Mouse (Mus musculus): ENCODE results near the gene Iqschfp. TPM values are rescaled to one million over a fixed set of nuclear protein-coding genes. Genes with fewer than 3 reads are reported as not detected.
A peak's percentile ranks its signal among the peaks of the same experiment; 100 is the strongest.

The Iqschfp gene
- polyA plus RNA-seq, 1 experiment from 2014 or later: 5.3 TPM

DNA sequence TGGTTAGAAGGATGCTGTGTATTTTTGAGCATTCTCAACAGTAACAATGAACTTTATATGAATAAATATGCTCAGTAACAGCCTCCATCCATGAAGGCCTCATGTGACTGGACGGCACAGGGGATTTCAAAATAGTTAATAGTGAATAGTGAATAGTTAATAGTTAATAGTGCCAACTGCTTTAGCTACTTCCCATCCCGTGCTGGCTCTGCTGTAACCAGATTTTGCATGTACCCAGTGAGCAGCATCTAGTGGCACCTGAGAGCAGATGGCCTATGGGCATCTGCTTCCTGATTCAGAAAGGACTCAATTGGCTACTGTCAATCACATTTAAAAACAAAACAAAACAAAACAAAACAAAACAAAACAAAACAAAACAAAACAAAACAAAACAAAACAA, 501.5 kb downstream of the Iqschfp start:
- H3K27me3 ChIP-seq (replicated peaks; ENCODE audit: control insufficient read depth, insufficient read depth, low read length): no peaks in the 10 kb centered on the region
- H3K4me3 ChIP-seq (replicated peaks; ENCODE audit: low read length): no peak overlapping the region
- 73% methylated on average over 2 of the region's 2 CpGs for WGBS
- H3K4me2 ChIP-seq (ENCODE audit: low read length): no peak overlapping the region
- H3K4me1 ChIP-seq (replicated peaks; ENCODE audit: control insufficient read depth, insufficient read depth, low read length): no peaks in the 10 kb centered on the region
- H3K36me3 ChIP-seq (ENCODE audit: control insufficient read depth, insufficient read depth): no peaks in the 10 kb centered on the region
- no peaks in the 10 kb centered on the region for H3K9me3 ChIP-seq (ENCODE audit: control insufficient read depth, low read length)
- ATAC-seq: no peak
- H3K27ac ChIP-seq (ENCODE audit: low read length): no peak overlapping the region
- H3K9ac ChIP-seq (replicated peaks; ENCODE audit: low read depth, low read length): no peak overlapping the region

DNA sequence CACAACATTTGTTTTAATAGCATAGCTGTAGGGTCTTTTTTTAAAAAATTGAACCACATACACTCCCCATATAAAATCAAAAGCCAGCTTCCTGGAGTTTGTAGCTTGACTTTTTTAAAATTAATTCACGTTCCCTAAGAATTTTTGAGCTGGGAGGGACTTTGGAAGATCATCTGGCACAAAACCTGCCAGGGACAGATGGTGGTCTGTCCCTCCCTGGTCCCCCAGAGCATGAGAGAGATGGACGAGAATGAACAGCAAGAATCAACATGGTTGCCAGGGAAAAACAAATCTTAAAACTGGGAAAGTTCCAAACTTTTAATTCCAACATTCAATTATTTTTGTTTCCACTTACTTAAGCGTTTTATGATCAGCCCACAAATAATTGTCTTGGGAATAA, 506.7 kb downstream of the Iqschfp start:
- H3K9me3 ChIP-seq (ENCODE audit: control insufficient read depth, low read length): no peaks in the 10 kb centered on the region
- H3K4me1 ChIP-seq (replicated peaks; ENCODE audit: control insufficient read depth, insufficient read depth, low read length): peaks cover 2% of the 10 kb centered on the region
- no peak overlapping the region for H3K4me2 ChIP-seq (ENCODE audit: low read length)
- no peak overlapping the region for H3K4me3 ChIP-seq (replicated peaks; ENCODE audit: low read length)
- 69% methylated on average over 3 of the region's 3 CpGs for WGBS
- H3K27me3 ChIP-seq (replicated peaks; ENCODE audit: control insufficient read depth, insufficient read depth, low read length): no peaks in the 10 kb centered on the region
- no peaks in the 10 kb centered on the region for H3K36me3 ChIP-seq (ENCODE audit: control insufficient read depth, insufficient read depth)
- H3K9ac ChIP-seq (replicated peaks; ENCODE audit: low read depth, low read length): no peak overlapping the region
- no peak overlapping the region for H3K27ac ChIP-seq (ENCODE audit: low read length)
- no peak for ATAC-seq

DNA sequence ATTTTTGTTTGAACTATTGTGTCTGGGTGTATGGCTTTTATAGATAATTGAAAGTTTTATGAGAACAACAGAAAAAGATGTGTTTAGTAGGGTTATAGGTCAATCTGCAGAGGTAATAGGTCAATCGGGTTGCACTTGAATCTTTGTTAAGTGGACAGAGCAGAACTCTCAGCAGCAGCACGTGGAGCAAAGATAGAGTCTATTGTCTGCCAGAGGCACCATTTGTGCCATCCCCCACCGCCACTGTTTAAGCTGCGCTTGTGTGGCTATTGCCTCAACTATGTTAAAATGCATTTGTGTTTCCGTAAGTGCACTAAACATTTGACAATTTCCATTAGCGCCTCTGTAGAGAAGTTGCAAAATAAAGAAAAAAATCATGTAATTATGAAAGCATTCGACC, 508.1 kb downstream of the Iqschfp start:
- Histone ChIP-seq H3K27me3 (replicated peaks; ENCODE audit: control insufficient read depth, insufficient read depth, low read length) (no peaks in the 10 kb centered on the region), H3K9ac (replicated peaks; ENCODE audit: low read depth, low read length) (no peak overlapping the region), H3K36me3 (ENCODE audit: control insufficient read depth, insufficient read depth) (no peaks in the 10 kb centered on the region), H3K27ac (ENCODE audit: low read length) (no peak overlapping the region), H3K9me3 (ENCODE audit: control insufficient read depth, low read length) (no peaks in the 10 kb centered on the region), H3K4me1 (replicated peaks; ENCODE audit: control insufficient read depth, insufficient read depth, low read length) (peaks cover 7% of the 10 kb centered on the region), H3K4me3 (replicated peaks; ENCODE audit: low read length) (no peak overlapping the region), H3K4me2 (ENCODE audit: low read length) (no peak overlapping the region)
- WGBS: 75% methylated on average over 7 of the region's 7 CpGs
- ATAC-seq: no peak

DNA sequence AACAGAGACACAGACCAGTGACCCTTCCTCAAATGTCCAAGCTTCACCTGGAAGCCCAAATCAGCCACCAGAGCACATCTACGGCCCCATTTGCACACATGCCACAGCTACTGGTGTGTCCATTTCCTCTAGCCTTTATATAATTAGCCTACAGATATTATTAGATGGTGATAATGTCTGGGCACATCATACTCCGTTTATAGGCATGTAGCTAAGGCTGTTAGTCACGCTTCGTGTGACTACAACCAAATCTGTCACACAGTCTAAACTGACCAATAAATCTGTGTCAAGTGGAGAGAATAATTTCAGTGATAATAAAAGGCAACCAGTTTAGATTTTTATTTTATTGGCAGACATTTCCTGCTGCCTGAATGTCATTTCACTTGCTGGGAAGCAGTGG, 511.3 kb downstream of the Iqschfp start:
- H3K4me2 ChIP-seq (ENCODE audit: low read length): no peak overlapping the region
- WGBS: 83% methylated on average over 4 of the region's 4 CpGs
- no peak overlapping the region for H3K27ac ChIP-seq (ENCODE audit: low read length)
- H3K9ac ChIP-seq (replicated peaks; ENCODE audit: low read depth, low read length): no peak overlapping the region
- peaks cover 22% of the 10 kb centered on the region for H3K4me1 ChIP-seq (replicated peaks; ENCODE audit: control insufficient read depth, insufficient read depth, low read length)
- no peaks in the 10 kb centered on the region for H3K27me3 ChIP-seq (replicated peaks; ENCODE audit: control insufficient read depth, insufficient read depth, low read length)
- H3K36me3 ChIP-seq (ENCODE audit: control insufficient read depth, insufficient read depth): no peaks in the 10 kb centered on the region
- no peak overlapping the region for H3K4me3 ChIP-seq (replicated peaks; ENCODE audit: low read length)
- ATAC-seq: no peak
- no peaks in the 10 kb centered on the region for H3K9me3 ChIP-seq (ENCODE audit: control insufficient read depth, low read length)

DNA sequence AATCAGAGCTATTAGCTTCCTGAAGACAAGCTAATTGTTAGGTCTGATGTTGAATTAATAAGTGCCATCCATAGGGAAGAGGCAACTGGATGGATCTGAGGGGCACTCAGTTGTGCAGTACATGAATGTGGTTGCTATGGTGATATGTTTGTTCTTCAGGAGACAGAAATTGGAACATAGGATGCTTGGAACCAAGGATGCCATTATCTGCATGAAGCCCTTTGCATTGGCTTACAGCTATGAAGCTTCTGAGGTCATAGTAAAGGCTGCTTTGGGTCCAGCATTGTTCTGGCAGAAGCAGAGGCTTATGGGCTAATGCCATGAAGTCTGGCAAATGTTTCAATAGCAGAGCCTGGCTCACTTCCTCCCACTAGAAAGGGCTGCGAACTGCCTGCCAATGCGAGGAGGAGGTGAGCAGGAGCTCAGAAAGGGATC, 511.8 kb downstream of the Iqschfp start:
- peak; percentile 63 for ATAC-seq
- 61% methylated on average over 2 of the region's 2 CpGs for WGBS
- Histone ChIP-seq H3K4me1 (replicated peaks; ENCODE audit: control insufficient read depth, insufficient read depth, low read length) (peaks cover 22% of the 10 kb centered on the region), H3K4me2 (ENCODE audit: low read length) (no peak overlapping the region), H3K9ac (replicated peaks; ENCODE audit: low read depth, low read length) (no peak overlapping the region), H3K4me3 (replicated peaks; ENCODE audit: low read length) (no peak overlapping the region), H3K36me3 (ENCODE audit: control insufficient read depth, insufficient read depth) (no peaks in the 10 kb centered on the region), H3K27ac (ENCODE audit: low read length) (no peak overlapping the region), H3K9me3 (ENCODE audit: control insufficient read depth, low read length) (no peaks in the 10 kb centered on the region), H3K27me3 (replicated peaks; ENCODE audit: control insufficient read depth, insufficient read depth, low read length) (no peaks in the 10 kb centered on the region)

DNA sequence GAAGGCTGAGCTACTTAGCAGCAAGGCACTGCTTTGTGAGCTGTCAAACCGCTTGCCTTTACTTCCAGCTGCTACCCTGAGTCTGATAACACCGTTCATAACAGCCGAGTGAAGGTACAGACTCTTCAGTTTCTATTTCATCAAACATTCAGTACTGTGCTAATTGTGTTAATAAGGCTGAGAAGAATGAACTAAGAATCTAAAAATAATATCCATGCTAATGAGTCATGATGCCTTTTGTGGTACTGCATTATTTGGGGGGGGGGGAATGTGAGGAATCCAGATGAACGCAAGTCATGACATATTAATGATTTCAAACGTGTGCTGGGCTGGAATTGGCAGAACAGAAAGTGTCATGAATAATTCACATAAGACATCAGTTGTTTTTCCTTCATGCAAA, 513.7 kb downstream of the Iqschfp start:
- Histone ChIP-seq H3K4me3 (replicated peaks; ENCODE audit: low read length) (no peak overlapping the region), H3K36me3 (ENCODE audit: control insufficient read depth, insufficient read depth) (no peaks in the 10 kb centered on the region)
- peak; percentile 39 for ATAC-seq

DNA sequence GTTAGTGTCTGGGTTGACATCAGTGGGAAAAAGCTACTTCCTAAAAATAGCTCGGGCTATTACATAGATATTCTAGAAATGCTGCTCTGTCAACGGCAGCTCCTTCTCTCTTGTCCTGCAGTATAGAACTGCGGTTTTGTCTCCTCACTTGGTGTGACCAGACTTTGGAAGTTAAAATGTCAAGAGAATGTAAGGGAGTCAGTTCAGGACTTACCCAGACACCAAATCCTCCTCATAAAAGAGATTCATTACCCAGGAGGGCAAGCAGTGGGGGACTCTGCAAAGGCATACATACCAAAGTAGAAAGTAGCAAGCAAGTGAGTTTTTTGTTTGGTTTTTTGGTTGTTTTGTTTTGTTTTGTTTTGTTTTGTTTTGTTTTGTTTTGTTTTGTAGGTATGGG, 520.2 kb downstream of the Iqschfp start:
- 89% methylated on average over 3 of the region's 3 CpGs for WGBS
- Histone ChIP-seq H3K4me1 (replicated peaks; ENCODE audit: control insufficient read depth, insufficient read depth, low read length) (peaks cover 8% of the 10 kb centered on the region), H3K4me2 (ENCODE audit: low read length) (no peak overlapping the region), H3K9me3 (ENCODE audit: control insufficient read depth, low read length) (no peaks in the 10 kb centered on the region), H3K27ac (ENCODE audit: low read length) (no peak overlapping the region), H3K36me3 (ENCODE audit: control insufficient read depth, insufficient read depth) (no peaks in the 10 kb centered on the region), H3K4me3 (replicated peaks; ENCODE audit: low read length) (no peak overlapping the region), H3K9ac (replicated peaks; ENCODE audit: low read depth, low read length) (no peak overlapping the region), H3K27me3 (replicated peaks; ENCODE audit: control insufficient read depth, insufficient read depth, low read length) (no peaks in the 10 kb centered on the region)
- no peak for ATAC-seq

More for the DNA sequence above, 513.7 kb downstream of the Iqschfp start:
- Histone ChIP-seq H3K9me3 (ENCODE audit: control insufficient read depth, low read length) (no peaks in the 10 kb centered on the region), H3K4me1 (replicated peaks; ENCODE audit: control insufficient read depth, insufficient read depth, low read length) (peaks cover 22% of the 10 kb centered on the region), H3K27me3 (replicated peaks; ENCODE audit: control insufficient read depth, insufficient read depth, low read length) (no peaks in the 10 kb centered on the region), H3K9ac (replicated peaks; ENCODE audit: low read depth, low read length) (no peak overlapping the region), H3K27ac (ENCODE audit: low read length) (no peak overlapping the region), H3K4me2 (ENCODE audit: low read length) (no peak overlapping the region)
- 46% methylated on average over 5 of the region's 5 CpGs for WGBS

DNA sequence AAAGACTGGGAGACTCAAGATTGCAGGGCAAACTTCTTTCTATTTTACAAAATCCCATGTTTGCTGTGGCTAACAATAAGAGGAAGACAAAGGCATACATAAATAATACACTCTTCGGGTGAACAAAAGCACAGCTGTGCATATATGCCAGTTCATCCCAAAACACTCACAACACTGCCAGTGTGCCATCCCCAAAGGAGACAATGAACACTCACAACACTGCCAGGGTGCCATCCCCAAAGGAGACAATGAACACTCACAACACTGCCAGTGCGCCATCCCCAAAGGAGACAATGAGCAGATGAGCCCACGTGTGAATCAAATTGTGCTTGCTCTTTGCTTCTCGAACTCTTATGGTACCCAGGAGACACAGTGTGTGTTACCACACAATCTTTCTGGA, 527.8 kb downstream of the Iqschfp start:
- ATAC-seq: no peak
- no peaks in the 10 kb centered on the region for H3K36me3 ChIP-seq (ENCODE audit: control insufficient read depth, insufficient read depth)

DNA sequence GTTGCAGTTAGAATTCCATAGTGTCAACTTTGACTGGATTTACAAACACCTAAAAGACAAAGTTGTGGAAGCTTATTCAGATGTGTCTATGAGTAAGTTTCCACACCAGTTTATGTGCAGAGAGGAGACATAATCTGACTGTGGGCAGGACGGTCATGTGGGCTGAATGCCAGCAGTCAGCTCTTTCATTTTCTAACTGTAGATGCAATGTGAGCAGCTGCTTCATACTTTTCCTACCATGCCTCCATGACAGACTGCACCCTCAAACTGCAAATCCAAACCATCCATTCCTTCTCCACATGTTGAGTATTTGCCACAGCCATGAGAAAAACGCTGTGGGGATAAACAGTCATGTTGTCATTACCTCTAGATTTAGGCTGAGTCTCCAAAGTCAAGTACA, 528.9 kb downstream of the Iqschfp start:
- 83% methylated on average over 2 of the region's 2 CpGs for WGBS
- Histone ChIP-seq H3K9ac (replicated peaks; ENCODE audit: low read depth, low read length) (no peak overlapping the region), H3K4me1 (replicated peaks; ENCODE audit: control insufficient read depth, insufficient read depth, low read length) (no peaks in the 10 kb centered on the region)

More for the DNA sequence above, 527.8 kb downstream of the Iqschfp start:
- Histone ChIP-seq H3K4me1 (replicated peaks; ENCODE audit: control insufficient read depth, insufficient read depth, low read length) (no peaks in the 10 kb centered on the region), H3K9ac (replicated peaks; ENCODE audit: low read depth, low read length) (no peak overlapping the region), H3K27me3 (replicated peaks; ENCODE audit: control insufficient read depth, insufficient read depth, low read length) (no peaks in the 10 kb centered on the region), H3K9me3 (ENCODE audit: control insufficient read depth, low read length) (no peaks in the 10 kb centered on the region), H3K4me2 (ENCODE audit: low read length) (no peak overlapping the region), H3K27ac (ENCODE audit: low read length) (no peak overlapping the region), H3K4me3 (replicated peaks; ENCODE audit: low read length) (no peak overlapping the region)
- WGBS: 78% methylated on average over 4 of the region's 4 CpGs

DNA sequence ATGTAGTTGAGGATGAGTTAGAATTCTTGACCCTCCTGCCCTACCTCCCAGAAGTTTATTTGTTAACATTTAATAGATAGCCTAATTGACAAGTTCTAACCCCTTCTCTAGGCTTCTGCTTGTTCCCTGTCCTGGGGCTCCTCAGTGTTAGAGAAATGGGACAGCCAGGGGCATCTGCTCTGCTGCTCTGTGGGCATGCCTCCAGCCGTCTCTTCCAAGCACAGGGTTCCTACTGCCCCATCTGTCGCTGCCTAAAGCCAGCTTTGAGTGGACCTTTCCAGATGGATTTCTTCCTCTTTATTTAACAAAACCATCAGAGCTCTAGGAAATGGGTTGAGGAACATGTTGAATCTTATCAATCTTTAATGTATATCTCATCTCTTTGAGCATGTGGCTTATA, 529.8 kb downstream of the Iqschfp start:
- Histone ChIP-seq H3K4me3 (replicated peaks; ENCODE audit: low read length) (no peak overlapping the region), H3K4me2 (ENCODE audit: low read length) (no peak overlapping the region), H3K27me3 (replicated peaks; ENCODE audit: control insufficient read depth, insufficient read depth, low read length) (no peaks in the 10 kb centered on the region), H3K9me3 (ENCODE audit: control insufficient read depth, low read length) (no peaks in the 10 kb centered on the region), H3K9ac (replicated peaks; ENCODE audit: low read depth, low read length) (no peak overlapping the region), H3K36me3 (ENCODE audit: control insufficient read depth, insufficient read depth) (no peaks in the 10 kb centered on the region), H3K4me1 (replicated peaks; ENCODE audit: control insufficient read depth, insufficient read depth, low read length) (no peaks in the 10 kb centered on the region), H3K27ac (ENCODE audit: low read length) (no peak overlapping the region)
- ATAC-seq: no peak
- WGBS: 60% methylated on average over 2 of the region's 2 CpGs

More for the DNA sequence above, 528.9 kb downstream of the Iqschfp start:
- H3K9me3 ChIP-seq (ENCODE audit: control insufficient read depth, low read length): no peaks in the 10 kb centered on the region
- H3K27me3 ChIP-seq (replicated peaks; ENCODE audit: control insufficient read depth, insufficient read depth, low read length): no peaks in the 10 kb centered on the region
- no peak for ATAC-seq
- no peak overlapping the region for H3K4me2 ChIP-seq (ENCODE audit: low read length)
- no peak overlapping the region for H3K27ac ChIP-seq (ENCODE audit: low read length)
- H3K4me3 ChIP-seq (replicated peaks; ENCODE audit: low read length): no peak overlapping the region
- no peaks in the 10 kb centered on the region for H3K36me3 ChIP-seq (ENCODE audit: control insufficient read depth, insufficient read depth)
